Mouse (Mus musculus): ENCODE measurements around the gene Atp6v0a2.

GRCm38 (mm10) chr5:124733961-124734360, 105.6 kb downstream of the Atp6v0a2 start:
- TF ChIP-seq CTCF (IDR thresholded peaks at IDR 0.05; ENCODE audit: control insufficient read depth, insufficient read depth, insufficient read length), result no peak
- no peak for TF ChIP-seq USF1 (IDR thresholded peaks at IDR 0.05; ENCODE audit: low read depth)
- no peak for TF ChIP-seq CEBPB (IDR thresholded peaks at IDR 0.05; ENCODE audit: low read depth)
- TF ChIP-seq MAX (IDR thresholded peaks at IDR 0.05), result no peak

All from C2C12 (cell line).